Mouse (Mus musculus) G1E (cell line): Measurements from ENCODE around the gene Adgra1. TPM values are rescaled to one million over a fixed set of nuclear protein-coding genes. Genes with fewer than 3 reads are reported as not detected.

Experiments used
- ATAC-seq: 2 replicates; pipeline ENCODE4 v1.8.0; 2016; ENCODE audit warnings: mild to moderate bottlenecking; ENCODE audit not compliant: insufficient number of reproducible peaks, poor library complexity, low FRiP score, severe bottlenecking; ENCODE audit errors: extremely low read depth
- DNase-seq: peaks from one replicate; pipeline ENCODE4 v3.0.0; 2012; ENCODE audit warnings: low spot score
- H3K27me3 ChIP-seq: 2 replicates; pipeline ENCODE4 v1.6.1; 2012; ENCODE audit warnings: mild to moderate bottlenecking, low read length, inconsistent platforms; ENCODE audit not compliant: insufficient read depth
- H3K36me3 ChIP-seq: replicated peaks from 2 replicates; pipeline ENCODE3; 2012; ENCODE audit warnings: mild to moderate bottlenecking, inconsistent platforms
- H3K4me1 ChIP-seq: 2 replicates; pipeline ENCODE4 v1.6.1; 2012; ENCODE audit warnings: low read depth, low read length, inconsistent platforms, mixed read lengths; ENCODE audit not compliant: insufficient read depth
- H3K4me3 ChIP-seq: 2 replicates; pipeline ENCODE4 v1.5.1; 2012; ENCODE audit warnings: low read depth, mild to moderate bottlenecking, inconsistent platforms, low read length, moderate library complexity, mixed read lengths
- H3K9me3 ChIP-seq: replicated peaks from 2 replicates; pipeline ENCODE4 v1.6.1; 2012; ENCODE audit warnings: inconsistent platforms
- CTCF ChIP-seq: IDR thresholded peaks from 2 replicates; pipeline ENCODE4 v1.5.1; 2012; ENCODE audit warnings: low read depth, low read length, inconsistent platforms, mixed read lengths
- GATA1 ChIP-seq: IDR thresholded peaks from 2 replicates; pipeline ENCODE4 v1.6.1; 2012; ENCODE audit warnings: borderline replicate concordance, low read length, inconsistent platforms, mixed read lengths
- GATA2 ChIP-seq: IDR thresholded peaks from 2 replicates; pipeline ENCODE4 v1.6.1; 2012; ENCODE audit warnings: low read depth, low read length, inconsistent platforms, borderline replicate concordance
- POLR2AphosphoS5 ChIP-seq: IDR thresholded peaks from 2 replicates; pipeline ENCODE4 v1.6.1; 2012; ENCODE audit warnings: low read depth, low read length, inconsistent platforms; ENCODE audit not compliant: insufficient replicate concordance
- TAL1 ChIP-seq: conservative IDR thresholded peaks from 2 replicates; pipeline ENCODE4 v1.6.1; 2012; ENCODE audit warnings: low read depth, low read length, inconsistent platforms, mixed read lengths
- polyA plus RNA-seq: library from polyadenylated mRNA; stranded (reverse); fragments of >175 nt; gene quantifications from 2 replicates; pipeline ENCODE4 v1.2.3, GENCODE M21; 2012
- total RNA-seq, 2 experiments: library from RNA; stranded (forward) in 1 of 2; stranded (reverse) in 1 of 2; fragments of 200-1000 nt in 1 of 2; fragments of >200 nt in 1 of 2; fragmentation: Nextera tagmentation in 1 of 2; gene quantifications; 2 replicates each; pipeline ENCODE4 v1.2.3; 2014 to 2017

Adgra1 gene
- total and polyA plus RNA-seq, 3 experiments, result 0.16 TPM; not detected in 2

DNA sequence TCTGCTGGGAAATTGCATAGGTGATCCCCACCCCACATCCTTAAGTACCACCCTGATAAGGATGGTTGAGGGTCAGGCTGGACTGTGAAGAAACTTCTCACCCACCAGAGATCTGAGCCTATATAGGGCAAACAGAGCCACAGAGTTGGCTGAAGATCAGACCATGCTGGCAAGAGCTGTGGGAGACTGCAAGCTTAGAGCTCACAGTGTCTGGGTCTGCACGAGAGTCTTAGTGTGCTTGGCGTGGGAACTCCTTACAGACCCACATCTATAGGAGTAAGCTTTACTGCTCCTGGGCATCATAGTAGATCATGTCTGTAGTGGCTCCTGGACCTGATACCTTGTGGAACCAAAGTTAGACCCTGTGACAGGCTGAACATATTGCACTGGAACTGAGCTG is 64.6 kb downstream of the Adgra1 start:
- DNase-seq, result no peak
- Histone ChIP-seq H3K27me3 (peaks cover 5% of the 10 kb centered on the region; the same call in 1 of the 2 replicates), H3K9me3 (peaks cover 28% of the 10 kb centered on the region), H3K36me3 (no peaks in the 10 kb centered on the region), H3K4me1 (no peaks in the 10 kb centered on the region), H3K4me3 (no peak overlapping the region)
- no peak for TF ChIP-seq POLR2AphosphoS5
- TF ChIP-seq CTCF, result no peak
- no peak for ATAC-seq

DNA sequence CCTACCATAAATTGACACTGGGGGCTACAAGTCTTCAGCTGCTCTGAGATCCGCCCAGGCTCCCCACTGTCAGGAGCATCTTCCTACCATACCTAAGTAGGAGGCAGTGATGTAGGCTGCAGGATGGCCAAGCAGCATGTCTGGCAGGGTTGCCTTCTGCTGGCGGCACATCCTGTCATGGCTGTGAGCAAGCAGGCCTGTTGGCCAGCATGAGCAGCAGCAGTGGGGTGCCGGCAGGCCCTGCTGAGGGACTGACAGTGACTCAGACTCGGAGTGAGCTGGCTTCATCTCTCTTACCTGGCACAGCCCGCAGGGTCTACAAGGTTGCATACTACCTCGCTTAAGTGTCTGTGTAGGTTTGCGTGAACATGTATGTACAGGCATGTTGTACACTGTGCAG is 65.5 kb downstream of the Adgra1 start:
- no peak for DNase-seq
- Histone ChIP-seq H3K27me3 (peaks cover 4% of the 10 kb centered on the region; the same call in 1 of the 2 replicates), H3K4me1 (no peaks in the 10 kb centered on the region), H3K9me3 (peaks cover 21% of the 10 kb centered on the region), H3K4me3 (no peak overlapping the region), H3K36me3 (no peaks in the 10 kb centered on the region)
- no peak for TF ChIP-seq POLR2AphosphoS5
- TF ChIP-seq CTCF, result no peak
- TF ChIP-seq GATA1, result no peak
- TF ChIP-seq TAL1, result no peak
- TF ChIP-seq GATA2, result no peak
- no peak for ATAC-seq

DNA sequence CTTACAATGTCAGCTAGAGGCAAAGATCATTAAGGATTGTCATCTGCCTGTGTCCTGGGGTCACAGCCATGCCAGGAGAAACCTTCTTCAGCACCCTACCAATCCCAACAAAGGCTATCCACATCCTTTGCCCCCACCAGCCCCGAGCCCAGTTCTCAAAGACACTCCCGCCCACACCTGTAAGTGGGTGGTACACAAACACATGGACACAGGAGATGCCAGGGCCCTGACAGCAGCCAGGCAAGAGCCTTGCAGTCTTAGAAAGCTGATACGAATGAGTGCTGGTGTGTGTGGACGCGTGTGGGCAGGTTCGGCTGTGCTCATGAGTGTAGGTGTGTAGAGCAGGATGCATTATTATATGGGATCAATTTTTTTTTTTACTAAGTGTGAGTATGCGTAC is 66.5 kb downstream of the Adgra1 start:
- Histone ChIP-seq H3K36me3 (no peaks in the 10 kb centered on the region), H3K4me1 (no peaks in the 10 kb centered on the region), H3K4me3 (no peak overlapping the region), H3K27me3 (peaks cover 2% of the 10 kb centered on the region; the same call in 1 of the 2 replicates), H3K9me3 (peaks cover 14% of the 10 kb centered on the region)
- ATAC-seq, result no peak
- TF ChIP-seq GATA2 (no peak), POLR2AphosphoS5 (no peak), CTCF (no peak), TAL1 (no peak), GATA1 (no peak)
- DNase-seq, result no peak

DNA sequence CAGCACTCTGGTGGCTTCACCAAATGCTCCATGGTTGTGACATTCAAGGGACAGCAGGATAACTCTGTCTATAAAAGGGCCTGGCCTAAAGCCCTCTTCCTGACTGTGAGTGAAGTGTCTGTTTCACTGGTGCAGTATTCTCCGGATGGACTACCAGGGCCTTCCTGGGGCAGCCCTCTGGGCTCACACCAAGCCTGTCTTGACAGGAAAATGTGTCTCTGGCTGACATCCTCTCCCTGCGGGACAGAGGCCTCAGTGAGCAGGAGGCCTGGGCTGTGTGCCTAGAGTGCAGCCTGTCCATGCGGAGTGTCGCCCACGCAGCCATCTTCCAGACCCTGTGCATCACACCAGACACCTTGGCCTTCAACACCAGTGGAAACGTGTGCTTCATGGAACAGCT is 66.9 kb downstream of the Adgra1 start:
- DNase-seq, result no peak
- Histone ChIP-seq H3K4me1 (no peaks in the 10 kb centered on the region), H3K27me3 (peaks cover 2% of the 10 kb centered on the region; the same call in 1 of the 2 replicates), H3K4me3 (no peak overlapping the region), H3K36me3 (no peaks in the 10 kb centered on the region), H3K9me3 (peaks cover 14% of the 10 kb centered on the region)
- TF ChIP-seq POLR2AphosphoS5, result no peak
- no peak for TF ChIP-seq CTCF
- TF ChIP-seq GATA2, result no peak
- TF ChIP-seq GATA1, result no peak
- no peak for ATAC-seq

DNA sequence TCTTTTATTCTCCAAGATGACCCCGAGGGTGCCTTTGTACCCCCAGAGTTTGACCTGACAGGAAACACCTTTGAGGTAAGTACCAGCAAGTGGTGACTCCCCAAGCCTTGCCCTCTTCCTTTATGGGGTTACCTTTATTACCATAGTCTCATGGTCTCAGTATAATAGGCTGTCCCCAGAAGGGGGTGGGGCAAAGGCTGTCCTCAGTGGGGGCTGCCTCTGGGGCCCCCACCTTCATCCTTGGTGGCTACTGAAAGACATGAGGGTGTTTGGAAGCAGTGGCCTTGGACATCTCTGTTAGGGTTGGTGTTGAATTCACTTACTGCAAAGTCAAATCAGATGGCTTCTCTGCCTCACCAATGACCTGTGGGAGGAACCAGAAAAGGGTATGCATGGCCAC is 68.0 kb downstream of the Adgra1 start:
- Histone ChIP-seq H3K27me3 (peaks cover 2% of the 10 kb centered on the region; the same call in 1 of the 2 replicates), H3K9me3 (peaks cover 16% of the 10 kb centered on the region), H3K4me1 (no peaks in the 10 kb centered on the region), H3K36me3 (no peaks in the 10 kb centered on the region), H3K4me3 (no peak overlapping the region)
- DNase-seq (no peak), ATAC-seq (no peak)
- TF ChIP-seq GATA2 (no peak), POLR2AphosphoS5 (no peak), CTCF (no peak)

DNA sequence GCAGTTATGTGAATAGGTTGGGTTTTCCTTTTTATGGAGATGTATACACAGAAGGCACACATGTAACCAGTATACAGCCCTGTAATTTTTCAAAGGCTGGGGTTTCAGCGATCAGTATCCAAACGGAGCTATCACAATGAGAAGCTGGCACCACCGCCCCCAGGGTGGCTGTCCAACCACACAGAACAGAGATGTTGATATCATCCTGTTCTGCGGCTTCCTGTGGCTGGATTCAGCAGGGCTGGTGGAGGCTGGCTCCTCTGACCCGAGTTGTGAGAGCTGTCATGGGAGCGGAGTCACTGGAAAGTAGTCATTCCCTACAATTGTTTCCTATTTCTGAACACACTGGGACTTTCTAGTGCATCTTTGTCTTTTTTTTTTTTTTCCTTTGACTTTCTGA is 71.3 kb downstream of the Adgra1 start:
- no peak for DNase-seq
- TF ChIP-seq TAL1 (no peak), GATA1 (no peak), CTCF (no peak), GATA2 (no peak), POLR2AphosphoS5 (no peak)
- H3K9me3 ChIP-seq, result peaks cover 25% of the 10 kb centered on the region
- ATAC-seq, result no peak
- H3K4me1 ChIP-seq, result no peaks in the 10 kb centered on the region
- no peak overlapping the region for H3K4me3 ChIP-seq
- no peaks in the 10 kb centered on the region for H3K36me3 ChIP-seq
- peaks cover 2% of the 10 kb centered on the region; the same call in 1 of the 2 replicates for H3K27me3 ChIP-seq

DNA sequence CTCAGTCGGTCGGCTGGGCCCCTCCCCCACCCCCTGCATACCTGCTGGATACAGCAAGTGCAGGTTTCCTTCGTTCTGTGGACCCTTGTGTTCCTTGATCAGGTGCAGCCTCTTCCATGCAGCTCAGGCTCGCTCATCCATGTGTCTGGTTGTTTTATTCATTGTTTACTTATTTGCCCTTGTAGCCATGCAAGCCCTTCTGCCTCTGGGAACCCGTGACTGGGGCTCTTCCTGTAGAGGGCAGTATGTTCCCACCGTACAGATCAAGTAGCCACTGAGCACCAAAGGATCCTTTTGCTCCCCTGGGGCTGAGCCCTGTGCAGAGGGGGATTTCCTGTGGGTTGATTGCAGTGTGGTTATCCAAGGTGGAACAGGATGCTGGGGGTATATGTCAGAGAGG is 71.7 kb downstream of the Adgra1 start:
- Histone ChIP-seq H3K27me3 (peaks cover 2% of the 10 kb centered on the region; the same call in 1 of the 2 replicates), H3K4me1 (no peaks in the 10 kb centered on the region), H3K36me3 (no peaks in the 10 kb centered on the region), H3K9me3 (peaks cover 22% of the 10 kb centered on the region), H3K4me3 (no peak overlapping the region)
- ATAC-seq, result no peak
- TF ChIP-seq TAL1 (no peak), POLR2AphosphoS5 (no peak), GATA1 (no peak), GATA2 (no peak), CTCF (no peak)
- DNase-seq, result no peak
